Mouse (Mus musculus) kidney, embryonic 14.5 days (tissue): ENCODE results near the gene Tada3. TPM values are rescaled to one million over a fixed set of nuclear protein-coding genes. Genes with fewer than 3 reads are reported as not detected.

ENCODE experiments used
- ATAC-seq: fragments of 200-750 bp; cut with Nextera tagmentation; 2 replicates; pipeline ENCODE4 v1.8.0; 2017; ENCODE audit warnings: moderate number of reproducible peaks, mild to moderate bottlenecking, moderate TSS enrichment, moderate library complexity; ENCODE audit not compliant: low FRiP score, low TSS enrichment
- H3K27ac ChIP-seq: fragments of 300-500 bp; sonication (generic); 2 replicates; pipeline ENCODE4 v1.5.1; 2014; ENCODE audit warnings: low read depth, mild to moderate bottlenecking, low read length, moderate library complexity, mixed read lengths
- H3K27me3 ChIP-seq: fragments of 300-500 bp; sonication (generic); 2 replicates; pipeline ENCODE4 v1.6.1; 2014; ENCODE audit warnings: mild to moderate bottlenecking, low read length; ENCODE audit not compliant: control insufficient read depth, insufficient read depth
- H3K36me3 ChIP-seq: fragments of 300-500 bp; sonication (generic); 2 replicates; pipeline ENCODE4 v1.6.1; 2014; ENCODE audit warnings: low read length, mixed read lengths; ENCODE audit not compliant: control insufficient read depth, insufficient read depth
- H3K4me1 ChIP-seq: fragments of 300-500 bp; sonication (generic); 2 replicates; pipeline ENCODE4 v1.6.1; 2014; ENCODE audit warnings: low read length, mixed read lengths; ENCODE audit not compliant: control insufficient read depth, insufficient read depth
- H3K4me2 ChIP-seq: fragments of 300-500 bp; sonication (generic); replicated peaks from 2 replicates; pipeline ENCODE4 v1.6.1; 2014; ENCODE audit warnings: low read depth, mild to moderate bottlenecking, low read length
- H3K4me3 ChIP-seq: fragments of 300-500 bp; sonication (generic); 2 replicates; pipeline ENCODE4 v1.5.1; 2014; ENCODE audit warnings: mild to moderate bottlenecking, low read length
- H3K9ac ChIP-seq: fragments of 300-500 bp; sonication (generic); 2 replicates; pipeline ENCODE4 v1.6.1; 2014; ENCODE audit warnings: low read depth, mild to moderate bottlenecking, low read length, moderate library complexity
- H3K9me3 ChIP-seq: fragments of 300-500 bp; sonication (generic); 2 replicates; pipeline ENCODE4 v1.6.1; 2016; ENCODE audit warnings: low read length; ENCODE audit not compliant: control insufficient read depth
- WGBS: fragments of 180-500 bp; shearing (Covaris S2); extraction: QIAGEN DNeasy Blood & Tissue Kit; methylation state at CpG from one replicate; pipeline ENCODE4 v1.1.7; 2014; 5-methylcytosine and 5-hydroxymethylcytosine counted together
- polyA plus RNA-seq: library from polyadenylated mRNA; unstranded; fragments of >200 nt; fragmentation: Nextera tagmentation; extraction: Ambion mirVana; gene quantifications from 2 replicates; pipeline ENCODE4 v1.2.1, GENCODE M21; 2014

Gene Tada3
- polyA plus RNA-seq = 59.9 and 65.8 TPM in 2 replicates

DNA sequence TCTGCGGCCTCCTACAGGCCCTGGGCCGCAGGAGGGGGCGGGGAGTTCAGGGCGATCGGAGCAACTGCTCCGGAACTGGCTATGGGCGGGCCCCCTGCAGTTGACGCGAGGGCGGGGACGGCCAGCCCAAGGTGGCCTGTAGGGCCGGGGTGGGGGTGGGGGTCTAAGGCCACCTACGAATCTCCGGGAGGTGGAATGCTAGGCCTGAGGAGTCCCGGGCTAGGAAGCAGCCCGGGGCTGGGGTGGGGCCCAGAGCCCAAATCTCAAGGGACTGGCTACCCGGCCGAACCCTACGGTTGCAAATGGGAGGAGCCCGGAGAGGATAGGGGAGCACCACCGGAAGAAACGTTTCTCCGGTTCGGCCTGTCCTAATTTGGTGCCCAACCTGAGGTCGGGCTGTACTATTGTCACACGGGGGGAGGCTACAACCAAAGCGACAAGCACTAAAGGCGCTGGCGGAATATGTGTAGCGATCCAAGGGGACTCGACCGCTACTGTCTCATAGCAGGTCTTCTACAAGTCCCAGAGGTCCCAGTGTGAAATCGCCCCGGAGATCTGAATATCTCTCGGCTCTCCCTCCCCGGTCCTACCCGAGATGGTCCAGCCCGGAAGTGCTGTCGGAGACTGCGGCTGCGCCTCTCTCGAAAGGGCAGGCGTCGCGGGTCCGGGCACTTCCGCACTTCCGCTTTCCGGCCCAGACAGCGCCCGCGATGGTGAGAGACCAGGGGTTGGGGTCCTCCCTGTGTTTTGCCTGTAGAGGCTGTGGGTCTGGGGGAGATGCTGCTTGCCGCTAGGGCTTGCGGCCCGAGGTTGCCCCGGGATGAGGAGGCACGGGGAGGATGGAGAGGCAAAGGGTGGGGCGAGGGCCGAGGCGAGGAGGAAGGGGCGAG lies at the start of gene Tada3, which contains the start of gene Arpc4:
Tada3 (minus strand) TSS at position 388 of the 890 bp plus-strand sequence.
Arpc4 (plus strand) TSS at position 620 of the 890 bp plus-strand sequence.
- under 1% methylated on average over 60 of the region's 61 CpGs for WGBS
- peaks cover 55% of the 10 kb centered on the region for H3K36me3 ChIP-seq

DNA sequence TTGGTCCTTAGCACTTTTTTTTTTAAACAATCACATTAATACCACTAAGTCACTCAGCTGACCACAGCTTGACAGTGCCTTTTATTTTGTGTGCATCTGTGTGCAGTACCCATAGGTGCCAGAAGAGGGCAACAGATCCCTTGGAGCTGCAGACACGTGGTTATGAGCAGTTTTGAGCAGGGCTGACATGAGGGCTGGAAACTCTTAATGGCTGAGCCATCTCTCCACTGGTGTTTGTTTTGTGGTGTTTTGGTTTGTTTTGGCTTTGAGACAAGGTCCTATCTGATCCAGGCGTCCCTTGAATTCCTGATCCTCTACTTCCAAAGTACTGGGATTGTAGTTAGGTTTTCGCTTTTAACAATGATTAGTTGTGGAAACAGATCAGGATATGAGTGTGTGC lies 49.7 kb upstream of the Tada3 start:
- Histone ChIP-seq H3K27ac (no peak overlapping the region), H3K36me3 (no peaks in the 10 kb centered on the region), H3K9ac (no peak overlapping the region), H3K9me3 (peaks cover 4% of the 10 kb centered on the region; the same call in 1 of the 2 replicates), H3K4me1 (0 out of 2 replicates have a peak, but pooled peaks cover 3% of the 10 kb centered on the region), H3K4me3 (no peak overlapping the region), H3K27me3 (no peaks in the 10 kb centered on the region), H3K4me2 (no peak overlapping the region)
- no peak for ATAC-seq
- WGBS = 60% methylated on average over 3 of the region's 3 CpGs

More for the DNA sequence above, at the start of gene Tada3, which contains the start of gene Arpc4:
- Histone ChIP-seq H3K9ac (peak within 1 kb of the TSS; percentile 90), H3K27me3 (no peaks in the 10 kb centered on the region), H3K27ac (peak within 1 kb of the TSS; percentile 93), H3K4me2 (peak within 1 kb of the TSS; percentile 70), H3K4me1 (peaks cover 10% of the 10 kb centered on the region; the same call in 1 of the 2 replicates), H3K4me3 (peak within 1 kb of the TSS; percentile 99), H3K9me3 (no peaks in the 10 kb centered on the region)
- peak; percentile 96 for ATAC-seq

DNA sequence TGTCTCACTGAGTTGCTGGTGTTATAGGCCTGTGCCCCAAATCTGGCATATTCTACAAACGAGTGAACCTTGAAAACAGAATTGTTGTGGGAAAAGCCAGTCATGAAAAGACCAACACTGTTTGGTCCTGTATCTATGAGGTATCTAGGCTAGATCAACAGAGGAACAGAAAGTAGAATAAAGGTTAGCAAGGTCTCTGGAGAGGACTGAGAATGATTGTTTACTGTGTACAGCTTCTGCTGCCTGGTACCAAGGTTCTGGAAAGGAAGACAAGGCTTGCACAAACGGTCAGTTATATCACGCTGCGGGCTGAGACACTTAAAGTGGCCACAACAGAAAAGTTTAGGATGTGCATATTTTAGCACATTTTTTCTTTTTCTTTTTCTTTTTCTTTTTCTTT lies 49.0 kb upstream of the Tada3 start:
- Histone ChIP-seq H3K9ac (no peak overlapping the region), H3K4me3 (no peak overlapping the region), H3K27me3 (no peaks in the 10 kb centered on the region), H3K27ac (no peak overlapping the region), H3K9me3 (peaks cover 4% of the 10 kb centered on the region; the same call in 1 of the 2 replicates), H3K4me2 (no peak overlapping the region), H3K36me3 (no peaks in the 10 kb centered on the region), H3K4me1 (no peaks in the 10 kb centered on the region)
- 88% methylated on average over 4 of the region's 4 CpGs for WGBS
- ATAC-seq = no peak

DNA sequence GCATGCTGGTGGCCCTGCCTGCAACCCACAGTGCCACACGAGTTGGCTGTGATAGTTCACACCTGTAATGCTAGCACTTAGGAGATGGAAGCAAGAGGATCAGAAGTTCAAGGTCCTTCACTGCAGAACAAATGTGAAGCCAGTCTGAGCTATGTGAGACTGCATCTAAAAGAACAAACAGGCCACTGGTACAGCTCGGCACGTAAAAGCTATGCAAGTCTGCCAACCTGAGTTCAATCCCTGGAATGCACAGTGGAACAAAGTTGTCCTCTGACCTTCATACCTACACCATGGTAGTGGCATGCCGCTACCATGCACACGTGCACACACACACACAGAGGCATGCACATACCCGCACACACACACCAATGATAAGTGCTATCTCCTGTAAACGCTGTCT lies 46.5 kb upstream of the Tada3 start:
- Histone ChIP-seq H3K9me3 (peaks cover 4% of the 10 kb centered on the region; the same call in 1 of the 2 replicates), H3K4me2 (no peak overlapping the region), H3K27me3 (no peaks in the 10 kb centered on the region), H3K36me3 (no peaks in the 10 kb centered on the region), H3K9ac (no peak overlapping the region), H3K4me3 (no peak overlapping the region), H3K4me1 (no peaks in the 10 kb centered on the region), H3K27ac (no peak overlapping the region)
- WGBS = 82% methylated on average over 7 of the region's 7 CpGs
- no peak for ATAC-seq

DNA sequence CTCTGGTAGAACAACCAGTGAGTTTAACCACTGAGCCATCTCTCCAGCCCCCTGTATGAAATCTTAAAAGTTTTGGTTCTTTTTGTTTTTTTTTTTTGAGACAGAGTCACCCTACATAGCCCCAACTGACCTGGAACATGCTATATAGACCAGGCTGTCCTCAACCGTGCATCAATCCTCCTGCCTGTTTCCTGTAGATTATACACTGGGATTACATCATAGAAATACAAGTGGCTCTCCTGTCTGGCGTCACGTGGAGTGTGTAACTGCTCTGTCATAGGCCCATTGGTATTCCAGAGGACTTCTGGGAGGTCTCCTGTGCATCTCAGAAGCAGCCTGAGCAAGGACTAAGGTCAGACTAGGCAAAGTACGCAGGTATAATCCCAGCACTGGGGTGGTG lies 45.3 kb upstream of the Tada3 start:
- no peaks in the 10 kb centered on the region for H3K36me3 ChIP-seq
- H3K4me1 ChIP-seq = 0 out of 2 replicates have a peak, but pooled peaks cover 7% of the 10 kb centered on the region
- H3K27ac ChIP-seq = no peak overlapping the region
- H3K9ac ChIP-seq = no peak overlapping the region
- H3K4me3 ChIP-seq = no peak overlapping the region
- H3K4me2 ChIP-seq = no peak overlapping the region
- H3K9me3 ChIP-seq = peaks cover 4% of the 10 kb centered on the region; the same call in 1 of the 2 replicates
- ATAC-seq = no peak
- 73% methylated on average over 4 of the region's 4 CpGs for WGBS
- no peaks in the 10 kb centered on the region for H3K27me3 ChIP-seq

DNA sequence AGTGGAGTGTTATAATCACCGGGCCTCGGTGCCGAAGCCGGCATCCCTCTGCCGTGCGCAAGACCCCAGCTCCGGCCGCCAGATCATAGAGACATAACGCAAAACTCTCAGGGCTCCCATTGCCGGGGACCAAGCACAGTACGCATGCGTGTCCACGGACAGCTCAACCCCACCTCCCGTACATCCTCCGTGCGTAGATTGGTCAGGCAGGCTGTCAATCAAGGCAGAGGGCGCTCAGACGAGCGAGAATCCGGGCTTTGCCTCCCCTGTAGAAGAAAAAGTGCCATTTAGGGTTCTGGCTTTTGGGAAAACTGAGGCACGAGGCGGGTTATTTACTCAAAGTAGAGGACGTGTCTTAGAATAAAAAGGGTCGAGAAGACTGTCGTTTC lies 41.5 kb upstream of the Tada3 start, which contains the start of gene Rpusd3:
Rpusd3 (minus strand) TSS at position 142 of the 389 bp plus-strand sequence.
- ATAC-seq = peak; percentile 98
- no peak within 1 kb of the TSS; the same call in 1 of the 2 replicates for H3K27ac ChIP-seq
- H3K4me1 ChIP-seq = 0 out of 2 replicates have a peak, but pooled peaks cover 9% of the 10 kb centered on the region
- H3K36me3 ChIP-seq = peaks cover 14% of the 10 kb centered on the region
- peak within 1 kb of the TSS; percentile 71 for H3K4me3 ChIP-seq
- H3K27me3 ChIP-seq = no peaks in the 10 kb centered on the region
- H3K4me2 ChIP-seq = peak within 1 kb of the TSS; percentile 88
- WGBS = under 1% methylated on average over 25 of the region's 25 CpGs
- H3K9me3 ChIP-seq = no peaks in the 10 kb centered on the region
- peak within 1 kb of the TSS; percentile 72 for H3K9ac ChIP-seq

DNA sequence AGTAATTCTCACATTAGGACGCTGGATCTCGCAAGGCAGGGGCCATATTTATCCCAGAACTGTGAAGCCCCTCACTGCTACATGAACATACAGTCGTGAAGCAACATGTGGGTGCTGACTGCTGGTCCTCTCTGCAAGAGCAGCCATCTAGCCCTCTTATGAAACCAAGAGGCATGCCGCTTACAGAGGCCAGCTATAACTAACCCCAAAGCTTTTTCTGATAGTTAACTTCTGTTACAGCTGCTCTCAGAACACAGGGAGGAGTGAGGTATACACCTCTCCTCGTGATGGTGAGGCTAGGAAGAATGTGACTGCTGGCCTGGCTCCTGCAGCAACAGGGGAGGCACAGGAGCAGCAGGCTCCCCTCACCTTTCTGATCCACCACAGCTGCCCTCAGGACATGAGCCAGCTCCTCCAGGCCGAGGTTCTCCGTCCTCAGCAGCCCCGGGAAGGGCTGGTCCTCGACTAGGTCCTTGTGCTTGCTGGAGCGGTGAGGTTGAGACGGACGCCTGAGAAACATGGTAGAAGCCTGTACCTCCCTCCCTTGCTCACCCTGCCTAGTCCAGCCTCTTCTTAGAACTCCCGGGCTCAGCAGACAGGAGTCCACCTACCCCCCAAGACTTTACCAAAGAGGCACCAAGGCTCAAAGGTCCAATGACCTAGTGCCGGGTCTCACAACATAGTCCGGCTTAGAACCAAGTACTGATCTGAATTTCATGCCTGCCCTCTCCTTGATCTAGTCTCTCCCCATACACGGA lies 40.9 kb upstream of the Tada3 start:
- Histone ChIP-seq H3K9me3 (no peaks in the 10 kb centered on the region), H3K9ac (peak overlapping the region; percentile 72), H3K27me3 (no peaks in the 10 kb centered on the region), H3K4me1 (0 out of 2 replicates have a peak, but pooled peaks cover 9% of the 10 kb centered on the region), H3K36me3 (peaks cover 14% of the 10 kb centered on the region), H3K4me3 (peak overlapping the region; percentile 71), H3K27ac (no peak overlapping the region; the same call in 1 of the 2 replicates), H3K4me2 (peak overlapping the region; percentile 88)
- 10% methylated on average over 16 of the region's 16 CpGs for WGBS
- peak; percentile 41 for ATAC-seq

DNA sequence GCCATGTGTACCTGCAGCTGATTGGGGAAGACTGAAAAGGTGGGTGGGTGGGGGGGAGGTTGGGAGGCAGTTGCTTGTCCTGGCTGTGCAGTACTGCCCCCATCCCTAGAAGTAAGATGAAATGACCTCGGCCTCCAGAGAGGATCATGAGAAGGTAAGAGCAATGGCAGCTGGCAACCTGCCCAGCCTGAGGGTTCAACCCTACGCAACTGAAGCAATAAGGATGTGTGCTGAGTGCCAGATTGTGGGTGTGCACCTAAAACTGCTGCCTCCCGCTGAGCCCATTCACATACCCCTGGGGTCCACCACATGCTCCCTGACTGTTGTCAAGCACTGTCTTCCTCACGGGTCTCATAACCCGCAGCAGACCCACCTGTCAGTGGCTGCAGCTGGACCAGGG lies 38.7 kb upstream of the Tada3 start:
- Histone ChIP-seq H3K4me3 (no peak overlapping the region), H3K4me2 (no peak overlapping the region), H3K27me3 (no peaks in the 10 kb centered on the region), H3K4me1 (0 out of 2 replicates have a peak, but pooled peaks cover 9% of the 10 kb centered on the region), H3K36me3 (peaks cover 14% of the 10 kb centered on the region), H3K9ac (no peak overlapping the region), H3K9me3 (no peaks in the 10 kb centered on the region), H3K27ac (no peak overlapping the region)
- 77% methylated on average over 5 of the region's 5 CpGs for WGBS
- no peak for ATAC-seq
